Mouse (Mus musculus): ENCODE measurements around the gene Foxj3. TPM values are rescaled to one million over a fixed set of nuclear protein-coding genes. Genes with fewer than 3 reads are reported as not detected.

Gene Foxj3
- polyA plus RNA-seq, 1 experiment from 2014 or later = 30.7 TPM

DNA sequence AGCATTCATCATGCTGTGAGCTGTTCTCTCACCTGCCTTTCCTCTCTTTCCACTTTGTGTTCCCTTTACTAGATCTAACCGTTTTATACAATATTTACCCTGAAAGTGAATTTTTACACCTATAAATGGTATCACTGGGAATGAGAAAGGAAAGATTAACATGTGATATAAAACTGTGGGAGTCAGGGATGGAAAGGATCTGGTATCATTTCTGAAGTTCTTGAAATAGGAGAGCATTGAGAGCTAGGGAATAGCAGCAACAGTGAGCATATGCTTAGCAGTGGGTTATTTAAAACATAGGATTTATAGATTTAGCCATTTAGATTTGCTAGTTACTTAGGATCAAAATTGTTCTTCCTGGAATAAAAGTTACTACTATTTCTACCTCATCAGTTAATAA is 53.2 kb downstream of the Foxj3 start:
- Histone ChIP-seq H3K4me2 (ENCODE audit: low read depth, low read length) (no peak overlapping the region), H3K36me3 (ENCODE audit: control insufficient read depth, insufficient read depth, low read length) (0 out of 2 replicates have a peak, but pooled peaks cover 3% of the 10 kb centered on the region), H3K27ac (ENCODE audit: low read depth, low read length) (no peak overlapping the region), H3K4me3 (ENCODE audit: low read depth, low read length) (no peak overlapping the region), H3K9me3 (ENCODE audit: control insufficient read depth, low read length) (no peaks in the 10 kb centered on the region), H3K27me3 (ENCODE audit: control insufficient read depth, insufficient read depth, low read length) (no peaks in the 10 kb centered on the region), H3K9ac (replicated peaks; ENCODE audit: low read depth, low read length) (no peak overlapping the region), H3K4me1 (ENCODE audit: control insufficient read depth, insufficient read depth, low read length) (no peaks in the 10 kb centered on the region)
- ATAC-seq (ENCODE audit: low read depth) = no peak
- 93% methylated on average over 1 of the region's 1 CpGs for WGBS

DNA sequence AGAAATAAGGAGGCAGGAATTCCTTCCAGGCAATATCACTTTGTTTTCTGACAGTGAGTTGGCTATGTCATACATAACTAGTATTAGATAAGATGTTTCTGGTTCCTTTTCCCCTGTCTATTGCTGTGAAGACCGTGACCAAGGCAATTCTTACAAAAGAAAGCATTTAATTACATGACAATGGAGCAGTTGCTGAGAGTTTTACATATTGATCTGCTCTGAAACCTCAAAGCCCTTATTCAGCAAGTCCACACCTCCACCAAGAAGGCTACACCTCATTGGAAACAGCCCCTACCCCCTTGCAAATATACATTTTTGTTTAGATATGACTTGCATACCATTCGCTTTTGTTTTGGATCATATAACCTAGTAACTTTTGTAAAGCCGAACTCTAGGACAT is 55.7 kb downstream of the Foxj3 start:
- WGBS = 69% methylated on average over 3 of the region's 3 CpGs
- Histone ChIP-seq H3K4me2 (ENCODE audit: low read depth, low read length) (no peak overlapping the region), H3K27me3 (ENCODE audit: control insufficient read depth, insufficient read depth, low read length) (no peaks in the 10 kb centered on the region), H3K27ac (ENCODE audit: low read depth, low read length) (no peak overlapping the region), H3K4me3 (ENCODE audit: low read depth, low read length) (no peak overlapping the region), H3K9me3 (ENCODE audit: control insufficient read depth, low read length) (no peaks in the 10 kb centered on the region), H3K36me3 (ENCODE audit: control insufficient read depth, insufficient read depth, low read length) (no peaks in the 10 kb centered on the region), H3K9ac (replicated peaks; ENCODE audit: low read depth, low read length) (no peak overlapping the region), H3K4me1 (ENCODE audit: control insufficient read depth, insufficient read depth, low read length) (no peaks in the 10 kb centered on the region)
- ATAC-seq (ENCODE audit: low read depth) = no peak

DNA sequence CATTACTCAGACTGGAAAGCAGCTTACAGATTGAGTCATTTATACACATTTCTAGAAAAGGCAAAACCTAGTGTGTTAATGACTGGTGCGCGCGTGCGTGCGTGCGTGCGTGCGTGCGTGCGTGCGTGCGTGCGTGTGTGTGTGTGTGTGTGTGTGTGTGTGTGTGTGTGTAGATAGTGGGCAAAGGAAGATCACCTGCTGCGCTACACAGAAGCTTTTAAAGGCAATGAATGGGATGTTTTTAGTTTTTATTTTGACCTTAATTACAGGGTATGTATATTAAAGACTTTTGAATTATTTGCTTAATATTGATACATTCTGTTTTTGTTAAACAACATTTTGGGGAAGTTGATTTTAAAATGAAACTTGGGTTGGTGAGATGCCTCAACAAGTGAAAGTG is 57.5 kb downstream of the Foxj3 start:
- H3K36me3 ChIP-seq (ENCODE audit: control insufficient read depth, insufficient read depth, low read length) = no peaks in the 10 kb centered on the region
- H3K27ac ChIP-seq (ENCODE audit: low read depth, low read length) = no peak overlapping the region
- H3K4me3 ChIP-seq (ENCODE audit: low read depth, low read length) = no peak overlapping the region
- H3K27me3 ChIP-seq (ENCODE audit: control insufficient read depth, insufficient read depth, low read length) = no peaks in the 10 kb centered on the region
- H3K4me1 ChIP-seq (ENCODE audit: control insufficient read depth, insufficient read depth, low read length) = no peaks in the 10 kb centered on the region
- 93% methylated on average over 14 of the region's 14 CpGs for WGBS
- H3K9ac ChIP-seq (replicated peaks; ENCODE audit: low read depth, low read length) = no peak overlapping the region
- H3K4me2 ChIP-seq (ENCODE audit: low read depth, low read length) = no peak overlapping the region
- H3K9me3 ChIP-seq (ENCODE audit: control insufficient read depth, low read length) = no peaks in the 10 kb centered on the region
- no peak for ATAC-seq (ENCODE audit: low read depth)

GRCm38 (mm10) chr4:119599605-119600004 is 62.8 kb downstream of the Foxj3 start:
- no peaks in the 10 kb centered on the region for H3K4me1 ChIP-seq (ENCODE audit: control insufficient read depth, insufficient read depth, low read length)
- 94% methylated on average over 1 of the region's 1 CpGs for WGBS

DNA sequence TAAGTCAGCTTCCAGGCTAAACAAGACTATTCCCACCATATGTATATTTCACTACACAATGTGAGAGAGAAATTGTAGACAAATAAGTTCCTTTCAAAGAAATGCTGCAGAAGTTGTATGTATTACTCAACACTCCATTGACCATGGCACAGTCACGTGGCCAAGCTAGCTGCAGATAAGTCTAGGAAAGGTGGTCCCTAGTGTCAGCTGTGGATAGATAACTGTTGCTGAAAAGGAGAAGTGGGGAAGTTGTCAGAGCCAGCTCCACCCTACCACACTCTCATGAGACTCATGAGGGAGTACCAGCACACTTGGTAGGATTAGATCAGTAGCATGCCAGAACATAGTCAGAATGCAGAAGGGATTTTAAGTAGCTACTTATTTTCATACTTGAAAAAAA is 72.7 kb downstream of the Foxj3 start:
- H3K27me3 ChIP-seq (ENCODE audit: control insufficient read depth, insufficient read depth, low read length) = no peaks in the 10 kb centered on the region
- no peaks in the 10 kb centered on the region for H3K4me1 ChIP-seq (ENCODE audit: control insufficient read depth, insufficient read depth, low read length)
- no peak overlapping the region for H3K4me2 ChIP-seq (ENCODE audit: low read depth, low read length)
- 90% methylated on average over 1 of the region's 1 CpGs for WGBS
- no peak overlapping the region for H3K27ac ChIP-seq (ENCODE audit: low read depth, low read length)
- no peaks in the 10 kb centered on the region for H3K36me3 ChIP-seq (ENCODE audit: control insufficient read depth, insufficient read depth, low read length)
- no peak for ATAC-seq (ENCODE audit: low read depth)
- no peak overlapping the region for H3K4me3 ChIP-seq (ENCODE audit: low read depth, low read length)
- no peak overlapping the region for H3K9ac ChIP-seq (replicated peaks; ENCODE audit: low read depth, low read length)
- no peaks in the 10 kb centered on the region for H3K9me3 ChIP-seq (ENCODE audit: control insufficient read depth, low read length)

More at GRCm38 (mm10) chr4:119599605-119600004, 62.8 kb downstream of the Foxj3 start:
- no peak for ATAC-seq (ENCODE audit: low read depth)
- Histone ChIP-seq H3K4me3 (ENCODE audit: low read depth, low read length) (no peak overlapping the region), H3K27me3 (ENCODE audit: control insufficient read depth, insufficient read depth, low read length) (no peaks in the 10 kb centered on the region), H3K9ac (replicated peaks; ENCODE audit: low read depth, low read length) (no peak overlapping the region), H3K36me3 (ENCODE audit: control insufficient read depth, insufficient read depth, low read length) (no peaks in the 10 kb centered on the region), H3K4me2 (ENCODE audit: low read depth, low read length) (no peak overlapping the region), H3K27ac (ENCODE audit: low read depth, low read length) (no peak overlapping the region), H3K9me3 (ENCODE audit: control insufficient read depth, low read length) (no peaks in the 10 kb centered on the region)

DNA sequence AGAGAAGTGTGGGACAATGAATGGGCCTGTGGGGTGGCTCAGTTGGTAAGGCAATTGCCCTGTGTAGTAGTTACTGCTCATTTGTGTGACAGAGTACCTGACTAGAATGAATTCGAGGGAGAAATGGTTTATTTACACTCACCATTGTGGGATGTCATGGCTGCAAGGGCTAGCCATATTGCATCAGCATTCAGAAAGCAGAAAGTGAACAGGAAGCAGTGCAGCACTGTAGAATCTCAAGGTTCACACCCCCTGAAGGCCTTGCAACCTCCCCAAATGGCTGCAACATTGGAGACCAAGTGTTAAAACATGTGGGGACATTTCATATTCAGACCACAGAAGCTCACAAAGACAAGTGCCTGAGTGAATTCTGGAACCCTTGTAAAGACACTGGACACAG is 77.3 kb downstream of the Foxj3 start:
- H3K4me2 ChIP-seq (ENCODE audit: low read depth, low read length) = no peak overlapping the region
- H3K27ac ChIP-seq (ENCODE audit: low read depth, low read length) = 0 out of 2 replicates have a peak overlapping the region, but pooled peaks have one; percentile 44
- H3K27me3 ChIP-seq (ENCODE audit: control insufficient read depth, insufficient read depth, low read length) = no peaks in the 10 kb centered on the region
- H3K4me3 ChIP-seq (ENCODE audit: low read depth, low read length) = no peak overlapping the region
- no peak overlapping the region for H3K9ac ChIP-seq (replicated peaks; ENCODE audit: low read depth, low read length)
- H3K4me1 ChIP-seq (ENCODE audit: control insufficient read depth, insufficient read depth, low read length) = no peaks in the 10 kb centered on the region
- H3K9me3 ChIP-seq (ENCODE audit: control insufficient read depth, low read length) = no peaks in the 10 kb centered on the region
- no peaks in the 10 kb centered on the region for H3K36me3 ChIP-seq (ENCODE audit: control insufficient read depth, insufficient read depth, low read length)
- ATAC-seq (ENCODE audit: low read depth) = no peak
- 25% methylated on average over 1 of the region's 1 CpGs for WGBS

DNA sequence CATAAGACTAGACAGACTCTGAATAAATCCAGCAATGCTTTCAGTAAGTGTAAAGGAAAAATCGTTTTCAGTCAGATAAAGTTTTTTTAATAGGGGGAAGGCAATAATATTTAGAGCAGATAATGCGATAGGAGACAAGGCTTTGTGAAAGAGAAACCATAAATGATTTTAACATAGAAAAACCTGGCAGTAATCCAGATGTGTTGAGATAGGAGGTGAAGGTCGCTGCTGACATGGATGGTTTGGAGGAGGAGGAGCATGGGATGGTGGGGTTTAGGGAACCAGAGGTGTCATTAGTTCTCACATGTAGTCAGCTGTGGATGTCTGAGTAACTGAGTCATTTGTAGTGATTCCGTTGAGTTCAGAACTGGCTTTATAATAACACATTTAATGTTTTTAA is 77.9 kb downstream of the Foxj3 start:
- H3K27me3 ChIP-seq (ENCODE audit: control insufficient read depth, insufficient read depth, low read length) = no peaks in the 10 kb centered on the region
- H3K4me1 ChIP-seq (ENCODE audit: control insufficient read depth, insufficient read depth, low read length) = no peaks in the 10 kb centered on the region
- no peak overlapping the region for H3K4me3 ChIP-seq (ENCODE audit: low read depth, low read length)
- H3K4me2 ChIP-seq (ENCODE audit: low read depth, low read length) = no peak overlapping the region
- no peak overlapping the region for H3K27ac ChIP-seq (ENCODE audit: low read depth, low read length)
- peaks cover 3% of the 10 kb centered on the region for H3K36me3 ChIP-seq (ENCODE audit: control insufficient read depth, insufficient read depth, low read length)
- no peak for ATAC-seq (ENCODE audit: low read depth)
- H3K9me3 ChIP-seq (ENCODE audit: control insufficient read depth, low read length) = no peaks in the 10 kb centered on the region
- WGBS = 87% methylated on average over 4 of the region's 4 CpGs
- no peak overlapping the region for H3K9ac ChIP-seq (replicated peaks; ENCODE audit: low read depth, low read length)

DNA sequence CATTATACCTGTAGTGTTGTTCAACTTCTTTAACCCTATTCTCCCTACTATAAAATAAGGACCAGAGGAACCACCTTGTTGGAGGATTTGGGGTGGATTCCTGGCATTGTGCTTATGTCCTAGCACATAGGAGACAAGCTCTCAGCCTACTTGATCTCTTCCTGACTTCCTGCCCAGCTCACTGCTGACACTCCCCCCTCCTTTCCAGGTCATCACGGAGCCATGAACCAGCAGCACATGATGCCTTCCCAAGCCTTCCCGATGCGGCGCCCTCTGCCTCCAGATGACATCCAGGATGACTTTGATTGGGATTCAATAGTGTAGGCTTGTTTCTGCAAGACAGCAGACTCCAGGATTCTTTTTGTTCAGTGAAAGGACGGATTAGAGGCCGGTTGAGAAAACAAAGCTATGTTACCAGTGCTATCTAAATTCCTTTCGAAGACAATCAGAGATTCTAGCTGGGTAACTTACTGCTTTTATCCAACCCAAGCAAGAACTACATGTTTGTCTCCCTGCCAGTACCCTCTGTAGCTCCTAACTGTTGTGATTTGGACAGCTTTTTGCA is 89.4 kb downstream of the Foxj3 start:
- ATAC-seq (ENCODE audit: low read depth) = no peak
- no peaks in the 10 kb centered on the region for H3K9me3 ChIP-seq (ENCODE audit: control insufficient read depth, low read length)
- no peak overlapping the region for H3K9ac ChIP-seq (replicated peaks; ENCODE audit: low read depth, low read length)
- no peaks in the 10 kb centered on the region for H3K4me1 ChIP-seq (ENCODE audit: control insufficient read depth, insufficient read depth, low read length)
- no peak overlapping the region for H3K4me3 ChIP-seq (ENCODE audit: low read depth, low read length)
- no peak overlapping the region for H3K27ac ChIP-seq (ENCODE audit: low read depth, low read length)
- 74% methylated on average over 7 of the region's 7 CpGs for WGBS
- no peaks in the 10 kb centered on the region for H3K27me3 ChIP-seq (ENCODE audit: control insufficient read depth, insufficient read depth, low read length)
- peaks cover 16% of the 10 kb centered on the region for H3K36me3 ChIP-seq (ENCODE audit: control insufficient read depth, insufficient read depth, low read length)
- no peak overlapping the region for H3K4me2 ChIP-seq (ENCODE audit: low read depth, low read length)

GRCm38 (mm10) chr4:119626876-119627275 is 90.1 kb downstream of the Foxj3 start:
- Histone ChIP-seq H3K27ac (ENCODE audit: low read depth, low read length) (no peak overlapping the region), H3K4me1 (ENCODE audit: control insufficient read depth, insufficient read depth, low read length) (no peaks in the 10 kb centered on the region), H3K9ac (replicated peaks; ENCODE audit: low read depth, low read length) (no peak overlapping the region), H3K9me3 (ENCODE audit: control insufficient read depth, low read length) (no peaks in the 10 kb centered on the region), H3K36me3 (ENCODE audit: control insufficient read depth, insufficient read depth, low read length) (peaks cover 16% of the 10 kb centered on the region), H3K4me2 (ENCODE audit: low read depth, low read length) (no peak overlapping the region), H3K27me3 (ENCODE audit: control insufficient read depth, insufficient read depth, low read length) (no peaks in the 10 kb centered on the region), H3K4me3 (ENCODE audit: low read depth, low read length) (no peak overlapping the region)
- ATAC-seq (ENCODE audit: low read depth) = no peak
- 94% methylated on average over 3 of the region's 3 CpGs for WGBS

Data from neural tube, embryonic 14.5 days (tissue).